ENCODE assay signal across 8 mouse cellular contexts in genomic region chr1:93071487-93071971, GRCm38 (mm10). TPM values are rescaled to one million over a fixed set of nuclear protein-coding genes. Genes with fewer than 3 reads are reported as not detected.
DNase-seq lines count a peak whose midpoint lies in the region; ATAC-seq lines count a peak whose summit lies in the region.

No protein-coding gene starts in this region.

- peaks cover 36% of the 10 kb centered on the region for H3K4me1 ChIP-seq in megakaryocyte, embryonic 14.5 days
- no peaks in the 10 kb centered on the region for H3K4me1 ChIP-seq in kidney, embryonic 16.5 days (ENCODE audit: insufficient read depth, low read length)

- peaks cover 72% of the 10 kb centered on the region for H3K27me3 ChIP-seq in megakaryocyte, embryonic 14.5 days (replicated peaks)
- no peaks in the 10 kb centered on the region for H3K27me3 ChIP-seq in kidney, embryonic 16.5 days (ENCODE audit: insufficient read depth, low read length)

- 59% methylated on average over 18 of the region's 18 CpGs for WGBS in kidney, embryonic 16.5 days

- peak overlapping the region; percentile 53 for H3K4me3 ChIP-seq in megakaryocyte, embryonic 14.5 days (replicated peaks)
- H3K4me3 ChIP-seq in kidney, embryonic 16.5 days (ENCODE audit: low read length) = no peak overlapping the region

- H3K4me2 ChIP-seq in kidney, embryonic 16.5 days (replicated peaks; ENCODE audit: low read depth, low read length) = no peak overlapping the region

- H3K27ac ChIP-seq in kidney, embryonic 16.5 days (ENCODE audit: low read length) = no peak overlapping the region

- no peaks in the 10 kb centered on the region for H3K9me3 ChIP-seq in megakaryocyte, embryonic 14.5 days
- H3K9me3 ChIP-seq in kidney, embryonic 16.5 days (ENCODE audit: low read length) = no peaks in the 10 kb centered on the region

- no peak overlapping the region for H3K9ac ChIP-seq in kidney, embryonic 16.5 days (replicated peaks; ENCODE audit: low read length)

- DNase-seq in layer of hippocampus, adult 18-20 months (ENCODE audit: low spot score in 2 of 2) = peak; percentile 25 to 43
- DNase-seq in layer of hippocampus, postnatal 25 days (ENCODE audit: extremely low spot score in 1 of 2, low spot score in 1 of 2) = no peak
- DNase-seq in brain, adult 2 months (ENCODE audit: low read depth, low spot score) = peak; percentile 79
- DNase-seq in gastrocnemius, adult 8-10 months (ENCODE audit: low spot score in 2 of 2) = no peak
- DNase-seq in spleen, postnatal 4 days (ENCODE audit: low spot score in 2 of 2) = no peak

- ATAC-seq in granulocyte monocyte progenitor cell, adult 5-6 weeks (replicated peaks; ENCODE audit: poor library complexity, severe bottlenecking) = peak; percentile 89
- no peak for ATAC-seq in kidney, embryonic 16.5 days (ENCODE audit: low FRiP score, low TSS enrichment)

- H3K36me3 ChIP-seq in megakaryocyte, embryonic 14.5 days (replicated peaks; ENCODE audit: low read length) = no peaks in the 10 kb centered on the region
- no peaks in the 10 kb centered on the region for H3K36me3 ChIP-seq in kidney, embryonic 16.5 days (ENCODE audit: insufficient read depth, low read length)

RNA-seq across cellular contexts. Expression of gene Kif1a, which starts 30.2 kb away (rescaled TPM):
- total RNA-seq in layer of hippocampus, adult 18-20 months (2021) = 100 to 1,000 TPM; 637 to 653 TPM
- total RNA-seq in layer of hippocampus, postnatal 25 days (2021) = 100 to 1,000 TPM; 592 to 639 TPM
- not detected in 2 replicates for total RNA-seq in granulocyte monocyte progenitor cell, adult 5-6 weeks (2014; fragmentation: Nextera tagmentation)
- not detected in 2 replicates for total RNA-seq in granulocyte monocyte progenitor cell, adult 5-6 weeks (2017)
- 0.07 TPM in 1 of 2 replicates, not detected in the other for polyA plus RNA-seq in megakaryocyte, embryonic 14.5 days (2012; ENCODE audit: insufficient read depth, low replicate concordance)
- total RNA-seq in gastrocnemius, adult 8-10 months (2022) = 1 to 10 TPM in 2 of 4 experiments, under 1 TPM in 2; 0.63 to 2.3 (median 1.0) TPM
- polyA plus RNA-seq in kidney, embryonic 16.5 days (2015; fragmentation: Nextera tagmentation; extraction: Ambion mirVana) = 7.4 and 11.6 TPM in 2 replicates

Comparison
In these comparisons a context has a peak if more than half of its experiments do, and no peak if none do; other contexts are left out.
1. DNase-seq: peak in layer of hippocampus, adult 18-20 months (2 of 2) and brain, adult 2 months (single experiment); none in layer of hippocampus, postnatal 25 days (0 of 2), gastrocnemius, adult 8-10 months (0 of 2) and spleen, postnatal 4 days (0 of 2).
2. RNA of gene Kif1a, which starts 30.2 kb away (total RNA-seq): 637 to 653 TPM in layer of hippocampus, adult 18-20 months and 592 to 639 TPM in layer of hippocampus, postnatal 25 days; 0.63 to 2.3 TPM in gastrocnemius, adult 8-10 months and not detected in granulocyte monocyte progenitor cell, adult 5-6 weeks; every median in the first group is over 100 times any median in the second.